Mouse (Mus musculus): ENCODE data around the gene Oxsm. TPM values are rescaled to one million over a fixed set of nuclear protein-coding genes. Genes with fewer than 3 reads are reported as not detected.

The Oxsm gene
- polyA plus RNA-seq, 1 experiment from 2014 or later = 1.7 TPM

GRCm38 (mm10) chr14:16230581-16230980 is 19.0 kb downstream of the Oxsm start:
- Histone ChIP-seq H3K4me2 (no peak overlapping the region), H3K9me3 (no peaks in the 10 kb centered on the region; the same call in 1 of the 2 replicates), H3K4me3 (replicated peaks) (no peak overlapping the region), H3K36me3 (replicated peaks) (no peaks in the 10 kb centered on the region), H3K27me3 (no peaks in the 10 kb centered on the region), H3K4me1 (no peaks in the 10 kb centered on the region), H3K27ac (no peak overlapping the region), H3K9ac (no peak overlapping the region)
- no peak for ATAC-seq (ENCODE audit: low FRiP score)

- ATAC-seq (ENCODE audit: low FRiP score) = no peak
- WGBS = 57% methylated on average over 2 of the region's 2 CpGs
- Histone ChIP-seq H3K9ac (no peak overlapping the region), H3K4me1 (no peaks in the 10 kb centered on the region), H3K36me3 (replicated peaks) (no peaks in the 10 kb centered on the region), H3K4me2 (no peak overlapping the region), H3K27ac (no peak overlapping the region), H3K27me3 (no peaks in the 10 kb centered on the region), H3K4me3 (replicated peaks) (no peak overlapping the region), H3K9me3 (no peaks in the 10 kb centered on the region; the same call in 1 of the 2 replicates)
Observed at GRCm38 (mm10) chr14:16229395-16229794, 20.2 kb downstream of the Oxsm start.

- 54% methylated on average over 2 of the region's 2 CpGs for WGBS
- no peak overlapping the region for H3K9ac ChIP-seq
- no peaks in the 10 kb centered on the region for H3K9me3 ChIP-seq
- H3K4me1 ChIP-seq = no peaks in the 10 kb centered on the region
- H3K27me3 ChIP-seq = no peaks in the 10 kb centered on the region
- H3K27ac ChIP-seq = no peak overlapping the region
- H3K4me2 ChIP-seq = no peak overlapping the region
- ATAC-seq (ENCODE audit: low FRiP score) = no peak
- H3K4me3 ChIP-seq (replicated peaks) = no peak overlapping the region
- H3K36me3 ChIP-seq (replicated peaks) = no peaks in the 10 kb centered on the region
Observed at GRCm38 (mm10) chr14:16219015-16219414, 30.6 kb downstream of the Oxsm start.

GRCm38 (mm10) chr14:16207722-16208121 is 41.9 kb downstream of the Oxsm start:
- no peak overlapping the region for H3K27ac ChIP-seq
- no peak overlapping the region for H3K4me3 ChIP-seq (replicated peaks)
- peaks cover 1% of the 10 kb centered on the region; the same call in 1 of the 2 replicates for H3K4me1 ChIP-seq
- H3K9ac ChIP-seq = no peak overlapping the region
- H3K9me3 ChIP-seq = no peaks in the 10 kb centered on the region
- no peaks in the 10 kb centered on the region for H3K27me3 ChIP-seq
- no peak for ATAC-seq (ENCODE audit: low FRiP score)
- H3K36me3 ChIP-seq (replicated peaks) = no peaks in the 10 kb centered on the region
- no peak overlapping the region for H3K4me2 ChIP-seq

- ATAC-seq (ENCODE audit: low FRiP score) = peak; percentile 21
- Histone ChIP-seq H3K4me3 (replicated peaks) (no peak overlapping the region), H3K4me1 (peaks cover 22% of the 10 kb centered on the region), H3K36me3 (replicated peaks) (no peaks in the 10 kb centered on the region), H3K9ac (no peak overlapping the region), H3K4me2 (no peak overlapping the region), H3K27me3 (0 out of 2 replicates have a peak, but pooled peaks cover 3% of the 10 kb centered on the region), H3K9me3 (no peaks in the 10 kb centered on the region), H3K27ac (peak overlapping the region; percentile 91)
- 20% methylated on average over 3 of the region's 3 CpGs for WGBS
Observed at GRCm38 (mm10) chr14:16201673-16202072, 47.9 kb downstream of the Oxsm start.

GRCm38 (mm10) chr14:16200969-16201638 is 48.5 kb downstream of the Oxsm start:
- no peaks in the 10 kb centered on the region for H3K36me3 ChIP-seq (replicated peaks)
- H3K27ac ChIP-seq = peak overlapping the region; percentile 91
- no peak overlapping the region for H3K9ac ChIP-seq
- no peaks in the 10 kb centered on the region for H3K9me3 ChIP-seq
- 4% methylated on average over 8 of the region's 8 CpGs for WGBS
- H3K4me3 ChIP-seq (replicated peaks) = no peak overlapping the region
- peak overlapping the region; percentile 29 for H3K4me2 ChIP-seq
- H3K27me3 ChIP-seq = 0 out of 2 replicates have a peak, but pooled peaks cover 3% of the 10 kb centered on the region
- H3K4me1 ChIP-seq = peaks cover 22% of the 10 kb centered on the region
- ATAC-seq (ENCODE audit: low FRiP score) = peak; percentile 93

GRCm38 (mm10) chr14:16200220-16200912 is 49.2 kb downstream of the Oxsm start:
- ATAC-seq (ENCODE audit: low FRiP score) = peak; percentile 24; the same call in 1 of the 2 replicates
- no peaks in the 10 kb centered on the region for H3K36me3 ChIP-seq (replicated peaks)
- H3K4me1 ChIP-seq = peaks cover 22% of the 10 kb centered on the region
- H3K9me3 ChIP-seq = no peaks in the 10 kb centered on the region
- H3K27me3 ChIP-seq = 0 out of 2 replicates have a peak, but pooled peaks cover 3% of the 10 kb centered on the region
- H3K4me3 ChIP-seq (replicated peaks) = no peak overlapping the region
- peak overlapping the region; percentile 29 for H3K4me2 ChIP-seq
- peak overlapping the region; percentile 91 for H3K27ac ChIP-seq
- WGBS = 6% methylated on average over 6 of the region's 6 CpGs
- H3K9ac ChIP-seq = no peak overlapping the region

GRCm38 (mm10) chr14:16196518-16196917 is 53.1 kb downstream of the Oxsm start:
- no peaks in the 10 kb centered on the region for H3K36me3 ChIP-seq (replicated peaks)
- WGBS = 65% methylated on average over 4 of the region's 4 CpGs
- no peak overlapping the region for H3K27ac ChIP-seq
- H3K4me1 ChIP-seq = peaks cover 12% of the 10 kb centered on the region
- H3K27me3 ChIP-seq = 0 out of 2 replicates have a peak, but pooled peaks cover 3% of the 10 kb centered on the region
- no peak for ATAC-seq (ENCODE audit: low FRiP score)
- no peaks in the 10 kb centered on the region for H3K9me3 ChIP-seq
- H3K4me2 ChIP-seq = no peak overlapping the region
- H3K9ac ChIP-seq = no peak overlapping the region
- no peak overlapping the region for H3K4me3 ChIP-seq (replicated peaks)

GRCm38 (mm10) chr14:16195486-16195885 is 54.1 kb downstream of the Oxsm start:
- Histone ChIP-seq H3K9me3 (no peaks in the 10 kb centered on the region), H3K27me3 (0 out of 2 replicates have a peak, but pooled peaks cover 3% of the 10 kb centered on the region), H3K27ac (no peak overlapping the region), H3K4me3 (replicated peaks) (no peak overlapping the region), H3K36me3 (replicated peaks) (no peaks in the 10 kb centered on the region), H3K9ac (no peak overlapping the region), H3K4me1 (peaks cover 6% of the 10 kb centered on the region), H3K4me2 (no peak overlapping the region)
- whole genome bisulfite sequencing = 76% methylated on average over 1 of the region's 1 CpGs
- ATAC-seq (ENCODE audit: low FRiP score) = no peak

- Histone ChIP-seq H3K9me3 (no peaks in the 10 kb centered on the region), H3K36me3 (replicated peaks) (no peaks in the 10 kb centered on the region), H3K4me1 (no peaks in the 10 kb centered on the region), H3K27ac (no peak overlapping the region), H3K9ac (no peak overlapping the region), H3K4me2 (no peak overlapping the region), H3K4me3 (replicated peaks) (no peak overlapping the region), H3K27me3 (0 out of 2 replicates have a peak, but pooled peaks cover 3% of the 10 kb centered on the region)
- WGBS = 95% methylated on average over 1 of the region's 1 CpGs
- no peak for ATAC-seq (ENCODE audit: low FRiP score)
Observed at GRCm38 (mm10) chr14:16194125-16194524, 55.5 kb downstream of the Oxsm start.

GRCm38 (mm10) chr14:16189142-16189541 is 60.5 kb downstream of the Oxsm start:
- no peaks in the 10 kb centered on the region for H3K9me3 ChIP-seq
- no peak for ATAC-seq (ENCODE audit: low FRiP score)
- H3K36me3 ChIP-seq (replicated peaks) = no peaks in the 10 kb centered on the region
- no peaks in the 10 kb centered on the region for H3K4me1 ChIP-seq
- no peak overlapping the region for H3K27ac ChIP-seq
- H3K27me3 ChIP-seq = no peaks in the 10 kb centered on the region
- no peak overlapping the region for H3K4me2 ChIP-seq
- 89% methylated on average over 1 of the region's 1 CpGs for WGBS
- no peak overlapping the region for H3K4me3 ChIP-seq (replicated peaks)
- H3K9ac ChIP-seq = no peak overlapping the region
